Mouse (Mus musculus) myocyte (in vitro differentiated cells): ENCODE measurements around the gene Rbm47.

ENCODE experiments used
- CEBPB ChIP-seq: IDR thresholded peaks from 2 replicates; pipeline ENCODE4 v1.6.1; 2011; ENCODE audit warnings: mild to moderate bottlenecking, moderate library complexity; ENCODE audit not compliant: poor library complexity, insufficient read depth, severe bottlenecking
- E2F4 ChIP-seq: IDR thresholded peaks from one replicate; pipeline ENCODE4 v1.6.1; 2011; ENCODE audit warnings: mild to moderate bottlenecking, control low read depth, moderate library complexity; ENCODE audit not compliant: insufficient read depth
- MAX ChIP-seq: IDR thresholded peaks from one replicate; pipeline ENCODE4 v1.6.1; 2011; ENCODE audit warnings: low read depth, mild to moderate bottlenecking, control low read depth
- MYOD1 ChIP-seq, 3 experiments: IDR thresholded peaks; one replicate each; pipeline ENCODE4 v1.6.1; 2011; ENCODE audit warnings: control low read depth in 2 of 3, low read depth in 2 of 3, mild to moderate bottlenecking in 2 of 3, moderate library complexity in 1 of 3; ENCODE audit not compliant: insufficient read length in 2 of 3, control insufficient read depth in 1 of 3
- MYOG ChIP-seq, 3 experiments: IDR thresholded peaks; one replicate each; pipeline ENCODE4 v1.6.1; 2011; ENCODE audit warnings: control low read depth in 2 of 3, low read depth in 2 of 3, mild to moderate bottlenecking in 2 of 3; ENCODE audit not compliant: insufficient read length in 2 of 3, control insufficient read depth in 1 of 3, insufficient read depth in 1 of 3
- POLR2A ChIP-seq: IDR thresholded peaks from one replicate; pipeline ENCODE4 v1.6.1; 2011; ENCODE audit warnings: low read depth, mild to moderate bottlenecking, control low read depth, moderate library complexity; ENCODE audit not compliant: insufficient read length
- POLR2AphosphoS2 ChIP-seq: IDR thresholded peaks from one replicate; pipeline ENCODE4 v1.6.1; 2011; ENCODE audit warnings: low read depth, control low read depth; ENCODE audit not compliant: insufficient read length
- REST ChIP-seq: IDR thresholded peaks from one replicate; pipeline ENCODE4 v1.6.1; 2011; ENCODE audit warnings: mild to moderate bottlenecking, control low read depth, moderate library complexity; ENCODE audit not compliant: insufficient read depth, insufficient read length
- SRF ChIP-seq: IDR thresholded peaks from one replicate; pipeline ENCODE4 v1.6.1; 2011; ENCODE audit warnings: low read depth; ENCODE audit not compliant: control insufficient read depth, insufficient read length
- TCF12 ChIP-seq: IDR thresholded peaks from one replicate; pipeline ENCODE4 v1.6.1; 2011; ENCODE audit warnings: mild to moderate bottlenecking, control low read depth; ENCODE audit not compliant: poor library complexity, insufficient read depth, severe bottlenecking
- USF1 ChIP-seq: IDR thresholded peaks from one replicate; pipeline ENCODE4 v1.6.1; 2011; ENCODE audit warnings: low read depth, mild to moderate bottlenecking, control low read depth, moderate library complexity

DNA sequence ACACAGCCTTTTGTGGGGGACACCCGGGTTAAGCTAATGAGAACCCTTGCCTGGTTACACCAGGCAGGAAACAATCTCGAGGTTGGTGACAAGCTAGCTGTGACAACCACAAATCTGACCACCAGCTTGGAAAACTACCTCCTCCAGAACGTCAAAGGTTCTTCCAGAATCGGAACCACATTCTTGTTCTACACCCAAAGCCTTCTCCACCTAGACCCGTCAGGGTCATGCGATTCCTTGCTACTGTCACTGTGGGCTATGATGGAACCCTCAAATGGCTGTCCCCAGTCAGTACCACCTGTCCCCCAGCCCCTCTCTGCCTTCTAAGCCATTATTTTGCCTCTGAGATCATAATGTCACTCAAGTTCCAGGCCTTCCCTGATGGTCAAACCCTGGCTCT lies 76.8 kb downstream of the Rbm47 start:
- TF ChIP-seq POLR2A, result no peak
- TF ChIP-seq USF1, result no peak
- no peak for TF ChIP-seq CEBPB
- TF ChIP-seq MAX, result no peak
- TF ChIP-seq POLR2AphosphoS2, result no peak
- TF ChIP-seq E2F4, result no peak
- no peak for TF ChIP-seq MYOD1 (IDR thresholded peaks at IDR 0.05; ENCODE audit: control insufficient read depth in 1 of 3, insufficient read length in 2 of 3, low read depth in 2 of 3)
- TF ChIP-seq SRF, result no peak
- TF ChIP-seq MYOG (IDR thresholded peaks at IDR 0.05; ENCODE audit: control insufficient read depth in 1 of 3, insufficient read depth in 1 of 3, insufficient read length in 2 of 3, low read depth in 2 of 3), result no peak
- no peak for TF ChIP-seq REST
- no peak for TF ChIP-seq TCF12
